Mouse (Mus musculus): Measurements from ENCODE around the gene Cd33. TPM values are rescaled to one million over a fixed set of nuclear protein-coding genes. Genes with fewer than 3 reads are reported as not detected.

Gene Cd33
- total RNA-seq, 2 experiments from 2014 or later = 3.2 to 5.7 TPM

GRCm38 (mm10) chr7:43522776-43523175 is 21.5 kb downstream of the Cd33 start:
- DNase-seq (ENCODE audit: extremely low spot score in 1 of 2, low spot score in 1 of 2) = no peak

GRCm38 (mm10) chr7:43518341-43518740 is 25.9 kb downstream of the Cd33 start:
- DNase-seq (ENCODE audit: extremely low spot score in 1 of 2, low spot score in 1 of 2) = no peak

GRCm38 (mm10) chr7:43515076-43515475 is 29.2 kb downstream of the Cd33 start:
- no peak for DNase-seq (ENCODE audit: extremely low spot score in 1 of 2, low spot score in 1 of 2)

GRCm38 (mm10) chr7:43512519-43512918 is 31.7 kb downstream of the Cd33 start:
- no peak for DNase-seq (ENCODE audit: extremely low spot score in 1 of 2, low spot score in 1 of 2)

- no peak for DNase-seq (ENCODE audit: extremely low spot score in 1 of 2, low spot score in 1 of 2)
Measured at GRCm38 (mm10) chr7:43511707-43512478, 32.3 kb downstream of the Cd33 start.

GRCm38 (mm10) chr7:43495343-43496021 is 48.7 kb downstream of the Cd33 start:
- peak in 1 of 2 experiments; percentile 63 for DNase-seq (ENCODE audit: extremely low spot score in 1 of 2, low spot score in 1 of 2)

GRCm38 (mm10) chr7:43490861-43491260 is 53.4 kb downstream of the Cd33 start:
- DNase-seq (ENCODE audit: extremely low spot score in 1 of 2, low spot score in 1 of 2) = no peak

- peak; percentile 69 to 74 for DNase-seq (ENCODE audit: extremely low spot score in 1 of 2, low spot score in 1 of 2)
Measured at GRCm38 (mm10) chr7:43490182-43490584, 54.0 kb downstream of the Cd33 start.

GRCm38 (mm10) chr7:43489631-43490125 is 54.5 kb downstream of the Cd33 start, which contains the start of gene Iglon5:
Gene Iglon5 (minus strand): TSS chr7:43490075.
- DNase-seq (ENCODE audit: extremely low spot score in 1 of 2, low spot score in 1 of 2) = peak in 1 of 2 experiments; percentile 33

GRCm38 (mm10) chr7:43488646-43489045 is 55.6 kb downstream of the Cd33 start:
- DNase-seq (ENCODE audit: extremely low spot score in 1 of 2, low spot score in 1 of 2) = no peak

GRCm38 (mm10) chr7:43483236-43483635 is 61.0 kb downstream of the Cd33 start:
- no peak for DNase-seq (ENCODE audit: extremely low spot score in 1 of 2, low spot score in 1 of 2)

- no peak for DNase-seq (ENCODE audit: extremely low spot score in 1 of 2, low spot score in 1 of 2)
Measured at GRCm38 (mm10) chr7:43482090-43482716, 62.0 kb downstream of the Cd33 start.

GRCm38 (mm10) chr7:43481191-43481590 is 63.0 kb downstream of the Cd33 start:
- no peak for DNase-seq (ENCODE audit: extremely low spot score in 1 of 2, low spot score in 1 of 2)

- no peak for DNase-seq (ENCODE audit: extremely low spot score in 1 of 2, low spot score in 1 of 2)
Measured at GRCm38 (mm10) chr7:43476376-43476775, 67.9 kb downstream of the Cd33 start.

- no peak for DNase-seq (ENCODE audit: extremely low spot score in 1 of 2, low spot score in 1 of 2)
Measured at GRCm38 (mm10) chr7:43475706-43476105, 68.5 kb downstream of the Cd33 start.

Other genes with a start within 250 kb of the Cd33 start
- 10 to 100 TPM; 24.1 to 24.4 TPM for gene Zfp715, start 231.1 kb downstream of the Cd33 start, total RNA-seq (2021)
- under 1 TPM; 0.66 to 0.73 TPM for gene Siglecf, start 193.1 kb downstream of the Cd33 start, total RNA-seq (2021)
- under 1 TPM in 1 of 2 experiments, not detected in 1; 0.38 TPM for gene Siglecg, start 136.2 kb downstream of the Cd33 start, total RNA-seq (2021)
- gene Lim2, start 116.8 kb downstream of the Cd33 start, total RNA-seq (2021) = not detected
- gene Nkg7, start 107.4 kb downstream of the Cd33 start, total RNA-seq (2021) = not detected
- not detected for gene Cldnd2, start 103.6 kb downstream of the Cd33 start, total RNA-seq (2021)
- 10 to 100 TPM; 58.8 to 77.2 TPM for gene Etfb, start 100.3 kb downstream of the Cd33 start, total RNA-seq (2021)
- gene Gm45233, start 100.3 kb downstream of the Cd33 start, total RNA-seq (2021) = 1 to 10 TPM in 1 of 2 experiments, not detected in 1; 1.6 TPM
- 1 to 10 TPM; 1.8 to 1.9 TPM for gene Vsig10l, start 81.3 kb downstream of the Cd33 start, total RNA-seq (2021)
- gene Iglon5, start 54.4 kb downstream of the Cd33 start, total RNA-seq (2021) = 10 to 100 TPM; 24.0 to 29.3 TPM
- gene 4931406B18Rik, start 38.5 kb downstream of the Cd33 start, total RNA-seq (2021) = not detected
- 1 to 10 TPM; 5.2 to 6.1 TPM for gene Zfp658, start 17.8 kb upstream of the Cd33 start, total RNA-seq (2021)
- 10 to 100 TPM; 21.6 to 25.3 TPM for gene Zfp719, start 35.2 kb upstream of the Cd33 start, total RNA-seq (2021)
- gene Zfp819, start 62.7 kb upstream of the Cd33 start, total RNA-seq (2021) = under 1 TPM in 1 of 2 experiments, not detected in 1; 0.20 TPM
- under 1 TPM in 1 of 2 experiments, not detected in 1; 0.12 TPM for gene Ceacam18, start 90.3 kb upstream of the Cd33 start, total RNA-seq (2021)
- under 1 TPM; 0.45 to 0.98 TPM for gene Siglece, start 115.7 kb upstream of the Cd33 start, total RNA-seq (2021)
- gene Ctu1, start 127.6 kb upstream of the Cd33 start, total RNA-seq (2021) = 10 to 100 TPM in 1 of 2 experiments, 1 to 10 TPM in 1; 8.8 to 11.6 TPM
- gene Klk14, start 146.0 kb upstream of the Cd33 start, total RNA-seq (2021) = not detected
- not detected for gene Klk13, start 168.1 kb upstream of the Cd33 start, total RNA-seq (2021)
- not detected for gene Klk12, start 224.5 kb upstream of the Cd33 start, total RNA-seq (2021)
- gene Klk11, start 230.2 kb upstream of the Cd33 start, total RNA-seq (2021) = not detected
- 1 to 10 TPM in 1 of 2 experiments, under 1 TPM in 1; 0.39 to 1.4 TPM for gene Klk10, start 236.6 kb upstream of the Cd33 start, total RNA-seq (2021)
- gene Klk9, start 247.5 kb upstream of the Cd33 start, total RNA-seq (2021) = under 1 TPM in 1 of 2 experiments, not detected in 1; 0.23 TPM

Measured in layer of hippocampus, postnatal 25 days (tissue).